Mouse (Mus musculus): ENCODE measurements around the gene Olfr324.

DNA sequence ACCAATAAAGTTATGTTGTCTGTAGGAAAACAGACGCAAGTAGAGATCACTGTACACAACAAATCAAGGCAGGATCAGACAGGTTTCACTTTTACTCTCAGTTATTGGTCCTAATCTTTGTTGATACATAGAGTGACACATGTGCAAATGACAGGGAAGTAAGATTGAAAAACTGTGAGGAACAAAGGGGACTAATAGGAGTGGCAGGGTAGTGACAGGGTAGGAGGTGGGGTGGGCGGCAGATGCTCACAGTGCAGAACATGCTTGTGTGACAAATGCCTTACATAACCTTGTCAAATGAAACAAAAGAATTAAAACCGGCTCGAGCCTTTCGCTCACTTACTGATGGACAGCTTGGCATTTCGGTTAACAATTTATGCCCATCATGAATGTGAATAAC, 23.9 kb downstream of the Olfr324 start:
- TF ChIP-seq ZC3H11A (IDR thresholded peaks at IDR 0.05; ENCODE audit: borderline replicate concordance, low read depth, low read length) (no peak), HCFC1 (IDR thresholded peaks at IDR 0.05; ENCODE audit: borderline replicate concordance, insufficient read depth, low read length) (no peak), ZNF384 (IDR thresholded peaks at IDR 0.05; ENCODE audit: low read depth, low read length) (no peak), MAFK (IDR thresholded peaks at IDR 0.05; ENCODE audit: insufficient read depth, low read depth, low read length) (no peak), CHD2 (IDR thresholded peaks at IDR 0.05; ENCODE audit: low read depth, low read length) (no peak)
